Mouse (Mus musculus) embryo, embryonic 9.5 days (tissue): Measurements from ENCODE around the gene Hs3st6.

Source experiments
- DNase-seq: peaks from one replicate; pipeline ENCODE4 v3.0.0-alpha.2; 2017; ENCODE audit errors: extremely low spot score

Hs3st6 gene

GRCm38 (mm10) chr17:24728184-24728583 is 24.6 kb upstream of the Hs3st6 start:
- DNase-seq: no peak

- no peak for DNase-seq
Observed at GRCm38 (mm10) chr17:24729067-24729466, 23.7 kb upstream of the Hs3st6 start.

- DNase-seq: no peak
Observed at GRCm38 (mm10) chr17:24730787-24731186, 22.0 kb upstream of the Hs3st6 start.

- no peak for DNase-seq
Observed at GRCm38 (mm10) chr17:24732233-24732935, 20.4 kb upstream of the Hs3st6 start.

GRCm38 (mm10) chr17:24733434-24734050 is 19.2 kb upstream of the Hs3st6 start:
- DNase-seq: no peak

- no peak for DNase-seq
Observed at GRCm38 (mm10) chr17:24734513-24734912, 18.3 kb upstream of the Hs3st6 start.

- no peak for DNase-seq
Observed at GRCm38 (mm10) chr17:24735446-24735845, 17.3 kb upstream of the Hs3st6 start.

GRCm38 (mm10) chr17:24736330-24737051 is 16.3 kb upstream of the Hs3st6 start, which contains the start of gene Msrb1:
Msrb1 (plus strand) TSS chr17:24736642.
- DNase-seq: peak; percentile 96

GRCm38 (mm10) chr17:24737135-24737810 is 15.5 kb upstream of the Hs3st6 start:
- no peak for DNase-seq

- DNase-seq: no peak
Observed at GRCm38 (mm10) chr17:24738238-24738637, 14.6 kb upstream of the Hs3st6 start.

- no peak for DNase-seq
Observed at GRCm38 (mm10) chr17:24739926-24740325, 12.9 kb upstream of the Hs3st6 start.

- DNase-seq: no peak
Observed at GRCm38 (mm10) chr17:24742307-24742706, 10.5 kb upstream of the Hs3st6 start.

GRCm38 (mm10) chr17:24743896-24744295 is 8.9 kb upstream of the Hs3st6 start:
- DNase-seq: no peak

GRCm38 (mm10) chr17:24744381-24744780 is 8.4 kb upstream of the Hs3st6 start:
- DNase-seq: no peak

GRCm38 (mm10) chr17:24745526-24746497 is 7.0 kb upstream of the Hs3st6 start:
- peak; percentile 76 for DNase-seq

- DNase-seq: no peak
Observed at GRCm38 (mm10) chr17:24746986-24747385, 5.8 kb upstream of the Hs3st6 start.

- DNase-seq: no peak
Observed at GRCm38 (mm10) chr17:24751528-24751927, 1.3 kb upstream of the Hs3st6 start.

- DNase-seq: no peak
Observed at GRCm38 (mm10) chr17:24757394-24757793, 4.6 kb downstream of the Hs3st6 start.

GRCm38 (mm10) chr17:24761121-24761520 is 8.3 kb downstream of the Hs3st6 start:
- DNase-seq: no peak

- no peak for DNase-seq
Observed at GRCm38 (mm10) chr17:24765016-24765905, 12.5 kb downstream of the Hs3st6 start.
